Mouse (Mus musculus) ES-Bruce4 (cell line): ENCODE measurements at regions not wholly inside any gene's neighbourhood (a gene's known extent, or its start where the extent isn't known, plus 50 kb on each side); places are given as distances from the start of the nearest gene placed in this dataset.

Experiments used
- CTCF ChIP-seq: IDR thresholded peaks from one replicate; pipeline ENCODE4 v1.8.1; 2011; ENCODE audit warnings: low read depth, low read length
- POLR2A ChIP-seq: IDR thresholded peaks from one replicate; pipeline ENCODE4 v1.8.1; 2011; ENCODE audit warnings: low read length; ENCODE audit not compliant: insufficient read depth

DNA sequence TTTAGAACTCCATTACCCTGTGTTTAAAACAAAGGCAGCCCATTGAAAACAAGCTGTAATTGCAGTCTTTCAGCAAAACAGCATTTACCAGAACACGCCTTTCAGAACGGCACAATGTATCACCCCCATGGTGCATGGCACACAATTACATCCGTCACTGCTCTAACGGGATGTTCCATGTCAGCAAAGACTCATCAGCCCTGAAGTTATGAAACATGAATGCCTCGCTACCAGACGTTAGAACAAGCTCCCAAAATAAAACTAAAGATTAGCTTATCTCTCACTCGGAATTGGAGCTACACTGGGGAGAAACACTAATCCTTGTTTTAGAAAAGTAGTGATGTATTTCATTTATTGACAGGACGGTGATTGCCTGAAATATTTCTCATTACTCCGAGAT, 301.4 kb downstream of the Tox3 start:
- TF ChIP-seq CTCF (no peak), POLR2A (no peak)
